Mouse (Mus musculus) heart, adult 2 months (tissue): ENCODE data around the gene Flot1.

Experiments
- CTCF ChIP-seq: fragments of 200-600 bp; IDR thresholded peaks from 2 replicates; pipeline ENCODE4 v1.8.1; 2022; ENCODE audit warnings: antibody characterized with exemption, mild to moderate bottlenecking, moderate library complexity
- POLR2A ChIP-seq: fragments of 200-500 bp; IDR thresholded peaks from 2 replicates; pipeline ENCODE4 v1.6.1; 2011; ENCODE audit warnings: mild to moderate bottlenecking, low read depth, low read length, control low read depth; ENCODE audit not compliant: insufficient read depth

DNA sequence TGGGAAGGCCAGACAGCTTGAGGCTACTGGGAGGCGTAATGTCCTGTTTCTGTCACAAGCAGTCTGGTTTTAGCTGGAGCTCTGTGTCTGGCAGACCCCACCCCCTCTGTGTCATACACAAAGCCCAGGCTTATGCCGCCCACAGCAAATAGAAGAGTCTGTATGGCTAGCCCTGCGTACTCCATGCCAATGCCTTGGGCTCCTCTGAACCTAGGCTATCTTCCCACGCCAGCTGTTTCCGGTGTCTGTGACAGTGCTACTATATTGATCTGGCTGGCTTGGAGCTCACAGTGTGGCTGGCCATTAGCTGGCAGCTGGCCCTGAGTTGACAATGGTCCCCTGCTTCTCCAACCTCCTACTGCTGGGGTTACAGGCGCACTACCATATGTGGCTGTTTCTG lies 39.1 kb upstream of the Flot1 start:
- no peak for TF ChIP-seq POLR2A
- no peak for TF ChIP-seq CTCF
